ENCODE assay signal across 7 mouse cellular contexts in genomic region chr2:144593036-144593435, GRCm38 (mm10). TPM values are rescaled to one million over a fixed set of nuclear protein-coding genes. Genes with fewer than 3 reads are reported as not detected.
A peak's percentile ranks its signal among the peaks of the same experiment; 100 is the strongest.
DNase-seq lines count a peak whose midpoint lies in the region; ATAC-seq and TF ChIP-seq lines count a peak whose summit lies in the region.
"Not testable (repeated sequence)": the region's sequence is repeated elsewhere in the genome, so short reads cannot be mapped to it uniquely, and the experiment has no call there.

No protein-coding gene starts in this region.

- not testable (repeated sequence) for ATAC-seq in midbrain, embryonic 11.5 days (ENCODE audit: low FRiP score); stomach, postnatal 0 days (ENCODE audit: low FRiP score, low TSS enrichment)

- not testable (repeated sequence) for H3K79me2 ChIP-seq in C2C12 (ENCODE audit: control insufficient read depth, insufficient read depth)

- H3K4me1 ChIP-seq in ES-Bruce4 (ENCODE audit: control insufficient read depth, insufficient read depth, low read length); midbrain, embryonic 11.5 days (ENCODE audit: control insufficient read depth, insufficient read depth, low read length); stomach, postnatal 0 days (replicated peaks; ENCODE audit: control insufficient read depth, insufficient read depth): not testable (repeated sequence)

- not testable (repeated sequence) for H3K4me3 ChIP-seq in C2C12 (ENCODE audit: insufficient read depth, poor library complexity, severe bottlenecking); ES-Bruce4 (ENCODE audit: low read depth, low read length); layer of hippocampus, adult 2 months; midbrain, embryonic 11.5 days (ENCODE audit: low read depth, low read length); stomach, postnatal 0 days (ENCODE audit: low read depth, low read length)

- not testable (repeated sequence) for H3K79me3 ChIP-seq in C2C12 (ENCODE audit: low read depth)

- not testable (repeated sequence) for H3K9me3 ChIP-seq in ES-Bruce4 (replicated peaks; ENCODE audit: control insufficient read depth, insufficient read depth, low read length, poor library complexity, severe bottlenecking); midbrain, embryonic 11.5 days (ENCODE audit: control insufficient read depth, low read length); stomach, postnatal 0 days (ENCODE audit: control insufficient read depth, low read length)

- TF ChIP-seq EP300 in ES-Bruce4 (IDR thresholded peaks at IDR 0.05; ENCODE audit: insufficient read depth, low read depth, low read length); stomach, postnatal 0 days (optimal IDR thresholded peaks at IDR 0.05): not testable (repeated sequence)

- not testable (repeated sequence) for H3K4me2 ChIP-seq in midbrain, embryonic 11.5 days; stomach, postnatal 0 days (replicated peaks; ENCODE audit: low read depth)

- H3K9ac ChIP-seq in ES-Bruce4 (ENCODE audit: low read depth, poor library complexity, severe bottlenecking); midbrain, embryonic 11.5 days (ENCODE audit: low read length); stomach, postnatal 0 days (ENCODE audit: low read length): not testable (repeated sequence)

- WGBS in midbrain, embryonic 11.5 days = 69% methylated on average over 8 of the region's 8 CpGs
- 67% methylated on average over 8 of the region's 8 CpGs for WGBS in stomach, postnatal 0 days

- TF ChIP-seq POLR2A in ES-Bruce4 (IDR thresholded peaks at IDR 0.05; ENCODE audit: insufficient read depth, low read length) = not testable (repeated sequence)

- H3K36me3 ChIP-seq in C2C12 (ENCODE audit: control insufficient read depth, insufficient read depth) = peaks cover 31% of the 10 kb centered on the region
- H3K36me3 ChIP-seq in ES-Bruce4 (ENCODE audit: control insufficient read depth, insufficient read depth, low read length, poor library complexity, severe bottlenecking); midbrain, embryonic 11.5 days (ENCODE audit: control insufficient read depth, insufficient read depth, low read length); stomach, postnatal 0 days (ENCODE audit: control insufficient read depth, insufficient read depth, low read length): not testable (repeated sequence)

- DNase-seq in R1 (ENCODE audit: low read depth, low spot score) = peak; percentile 75
- DNase-seq in cerebellum, postnatal 10 days = peak; percentile 6 to 14
- not testable (repeated sequence) for DNase-seq in layer of hippocampus, adult 2 months (ENCODE audit: low spot score in 2 of 2); stomach, postnatal 0 days (ENCODE audit: low spot score)
- peak; percentile 77 for DNase-seq in midbrain, embryonic 11.5 days (ENCODE audit: low spot score, missing footprints)

- H3K27me3 ChIP-seq in C2C12 (ENCODE audit: control insufficient read depth, insufficient read depth, insufficient read length); ES-Bruce4 (ENCODE audit: control insufficient read depth, insufficient read depth, low read length, poor library complexity, severe bottlenecking); midbrain, embryonic 11.5 days (ENCODE audit: control insufficient read depth, insufficient read depth, low read length); stomach, postnatal 0 days (ENCODE audit: control insufficient read depth, insufficient read depth, low read length): not testable (repeated sequence)

- not testable (repeated sequence) for H3ac ChIP-seq in C2C12 (ENCODE audit: control insufficient read depth, insufficient read length, low read depth)

- TF ChIP-seq CTCF in C2C12 (IDR thresholded peaks at IDR 0.05; ENCODE audit: control insufficient read depth, insufficient read depth, insufficient read length) = not testable (repeated sequence)
- TF ChIP-seq CTCF in ES-Bruce4 (IDR thresholded peaks at IDR 0.05; ENCODE audit: low read depth, low read length) = peak; percentile 20
- peak; percentile 33; the same call in 1 of the 2 replicates for TF ChIP-seq CTCF in layer of hippocampus, adult 2 months (conservative IDR thresholded peaks at IDR 0.05)
- TF ChIP-seq CTCF in stomach, postnatal 0 days (IDR thresholded peaks at IDR 0.05; ENCODE audit: low read depth) = peak; percentile 26

- H3K27ac ChIP-seq in ES-Bruce4 (ENCODE audit: insufficient read depth, low read length); layer of hippocampus, adult 2 months; midbrain, embryonic 11.5 days (ENCODE audit: low read depth, low read length); stomach, postnatal 0 days (replicated peaks): not testable (repeated sequence)

TF ChIP-seq in C2C12, 6 proteins besides CTCF, POLR2A, EP300 and RAD21:
- peak; percentile 15 for TF ChIP-seq USF1 (IDR thresholded peaks at IDR 0.05; ENCODE audit: low read depth)
TF ChIP-seq in C2C12: peak in this region for 1; not testable (repeated sequence) for 5.

RNA-seq across cellular contexts. Expression of gene Smim26, which starts 0.8 kb away (rescaled TPM):
- polyA plus RNA-seq in C2C12 (2012; fragmentation: generic; extraction: Trizol) = 48.3 TPM
- 14.3 and 16.8 TPM in 2 replicates for polyA plus RNA-seq in ES-Bruce4 (2011; ENCODE audit: insufficient read depth, insufficient read length, low read depth, missing spikeins)
- 10 to 100 TPM; 57.2 to 62.7 TPM for total RNA-seq in layer of hippocampus, adult 2 months (2021)
- 42.7 and 44.5 TPM in 2 replicates for polyA plus RNA-seq in midbrain, embryonic 11.5 days (2014; fragmentation: Nextera tagmentation; extraction: Ambion mirVana)
- 50.4 and 55.2 TPM in 2 replicates for polyA plus RNA-seq in stomach, postnatal 0 days (2015; fragmentation: Nextera tagmentation; extraction: Ambion mirVana)

RNA-seq across cellular contexts. Expression of gene Dtd1, which starts 6.7 kb away (rescaled TPM):
- 7.1 TPM for polyA plus RNA-seq in C2C12 (2012; fragmentation: generic; extraction: Trizol)
- 44.6 and 44.7 TPM in 2 replicates for polyA plus RNA-seq in ES-Bruce4 (2011; ENCODE audit: insufficient read depth, insufficient read length, low read depth, missing spikeins)
- 10 to 100 TPM; 69.9 to 75.4 TPM for total RNA-seq in layer of hippocampus, adult 2 months (2021)
- 36.4 and 40.1 TPM in 2 replicates for polyA plus RNA-seq in midbrain, embryonic 11.5 days (2014; fragmentation: Nextera tagmentation; extraction: Ambion mirVana)
- polyA plus RNA-seq in stomach, postnatal 0 days (2015; fragmentation: Nextera tagmentation; extraction: Ambion mirVana) = 34.6 and 34.9 TPM in 2 replicates

RNA-seq across cellular contexts. Expression of gene Sec23b, which starts 37.0 kb away (rescaled TPM):
- polyA plus RNA-seq in C2C12 (2012; fragmentation: generic; extraction: Trizol) (60.4 TPM), ES-Bruce4 (2011; ENCODE audit: insufficient read depth, insufficient read length, low read depth, missing spikeins) (84.7 and 86.1 TPM in 2 replicates)
- total RNA-seq in layer of hippocampus, adult 2 months (2021) = 10 to 100 TPM; 46.1 to 46.6 TPM
- 123 and 124 TPM in 2 replicates for polyA plus RNA-seq in midbrain, embryonic 11.5 days (2014; fragmentation: Nextera tagmentation; extraction: Ambion mirVana)
- 74.3 and 74.5 TPM in 2 replicates for polyA plus RNA-seq in stomach, postnatal 0 days (2015; fragmentation: Nextera tagmentation; extraction: Ambion mirVana)

RNA-seq across cellular contexts. Expression of gene Rbbp9, which starts 42.4 kb away (rescaled TPM):
- 6.0 TPM for polyA plus RNA-seq in C2C12 (2012; fragmentation: generic; extraction: Trizol)
- 32.1 and 32.5 TPM in 2 replicates for polyA plus RNA-seq in ES-Bruce4 (2011; ENCODE audit: insufficient read depth, insufficient read length, low read depth, missing spikeins)
- total RNA-seq in layer of hippocampus, adult 2 months (2021) = 10 to 100 TPM; 28.1 to 30.2 TPM
- polyA plus RNA-seq in midbrain, embryonic 11.5 days (2014; fragmentation: Nextera tagmentation; extraction: Ambion mirVana) = 75.9 and 78.0 TPM in 2 replicates
- polyA plus RNA-seq in stomach, postnatal 0 days (2015; fragmentation: Nextera tagmentation; extraction: Ambion mirVana) = 29.2 and 31.6 TPM in 2 replicates
